Mouse (Mus musculus) Patski (cell line): ENCODE measurements around the gene Ugt1a5. TPM values are rescaled to one million over a fixed set of nuclear protein-coding genes. Genes with fewer than 3 reads are reported as not detected.

ENCODE experiments used
- ATAC-seq: fragments of 100-300 bp; one replicate; pipeline ENCODE4 v1.8.0; 2021
- CTCF ChIA-PET: fragments of 350-600 bp; sonication (Branson Sonifier 250); formaldehyde crosslinking; loops from one replicate; lab custom pipeline; 2022; ENCODE audit warnings: inconsistent platforms; lab: Charles Lee
- POLR2A ChIA-PET: fragments of 350-600 bp; sonication (Branson Sonifier 250); formaldehyde crosslinking; loops from one replicate; lab custom pipeline; 2022; ENCODE audit warnings: antibody characterized with exemption, inconsistent platforms; lab: Charles Lee
- DNase-seq: peaks from one replicate; pipeline ENCODE4 v3.0.0-alpha.2; 2011; ENCODE audit warnings: low read depth, low spot score
- H3K27me3 ChIP-seq: fragments of 371-371 bp; one replicate; pipeline ENCODE4 v1.5.1; 2021
- CTCF ChIP-seq: fragments of 100-300 bp; IDR thresholded peaks from one replicate; pipeline ENCODE4 v1.5.1; 2021
- in situ Hi-C: fragments of 300-500 bp; cut with MboI; formaldehyde crosslinking; loops from 3 replicates; pipeline ENCODE4 v1.11.1; 2018; ENCODE audit warnings: low pct_unique_long_range_greater_than_20kb, mixed read lengths
- polyA plus RNA-seq: library from polyadenylated mRNA; unstranded; gene quantifications from one replicate; pipeline ENCODE4 v1.2.3, GENCODE M21; 2021

Gene Ugt1a5
- polyA plus RNA-seq, 1 experiment from 2014 or later = not detected

GRCm38 (mm10) chr1:88197443-88197842, 31.6 kb downstream of the Ugt1a5 start:
- no peak for TF ChIP-seq CTCF
- POLR2A ChIA-PET = no interaction called here
- no peak for ATAC-seq
- in situ Hi-C loops = no loop called here
- CTCF ChIA-PET = no interaction called here
- no peaks in the 10 kb centered on the region for H3K27me3 ChIP-seq
- DNase-seq = no peak

DNA sequence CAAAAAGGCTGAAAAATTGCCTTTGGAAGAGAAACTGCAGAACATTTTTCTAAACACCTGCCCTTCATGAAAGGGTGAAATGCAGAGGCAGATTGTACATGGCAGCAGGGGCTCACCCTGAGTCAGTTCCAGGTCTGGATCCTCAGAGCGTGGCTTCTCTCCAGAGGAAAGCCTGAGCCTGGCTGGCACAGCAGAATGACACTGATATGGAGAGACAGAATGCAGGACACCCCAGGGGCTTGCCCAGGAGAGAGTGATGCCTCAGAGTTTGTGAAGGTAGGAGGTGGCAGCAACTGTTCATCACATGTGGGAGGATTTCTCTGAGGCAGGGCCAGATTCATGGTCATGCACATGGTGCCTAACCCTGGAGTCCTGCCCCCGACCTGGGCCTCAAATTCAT, 34.2 kb downstream of the Ugt1a5 start:
- in situ Hi-C loops = no loop called here
- H3K27me3 ChIP-seq = no peaks in the 10 kb centered on the region
- no peak for ATAC-seq
- POLR2A ChIA-PET = interaction anchor here (0.6 kb wide), 1 partner anchor 445 kb away, joined by 4 read pairs; the partner anchor contains the start of gene Atg16l1
- no peak for DNase-seq
- no peak for TF ChIP-seq CTCF
- CTCF ChIA-PET = no interaction called here

DNA sequence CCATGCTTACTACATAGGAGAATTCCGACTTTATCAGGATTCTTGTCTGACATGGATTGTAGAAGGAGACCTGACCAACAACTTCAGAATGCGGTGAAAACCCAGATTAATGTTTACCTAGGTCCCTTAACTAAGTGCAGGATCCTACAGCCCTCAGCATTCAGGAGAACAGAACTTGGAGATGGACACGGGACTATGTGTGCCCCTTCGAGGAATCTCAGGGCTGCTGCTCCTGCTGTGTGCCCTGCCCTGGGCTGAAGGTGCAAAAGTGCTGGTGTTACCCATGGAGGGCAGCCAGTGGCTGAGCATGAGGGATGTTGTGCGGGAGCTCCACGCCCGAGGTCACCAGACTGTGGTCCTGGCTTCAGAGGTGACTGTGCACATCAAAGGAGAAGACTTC, 34.6 kb downstream of the Ugt1a5 start, which contains the start of gene Ugt1a2:
Gene Ugt1a2, plus strand, starts transcription at position 146 of the 400 bp plus-strand sequence.
- ATAC-seq = no peak
- CTCF ChIA-PET = interaction anchor here (1.4 kb wide), 1 partner anchor 11 kb away, joined by 3 read pairs; the partner anchor contains the start of gene Ugt1a1
- H3K27me3 ChIP-seq = no peaks in the 10 kb centered on the region
- in situ Hi-C loops = no loop called here
- POLR2A ChIA-PET = no interaction called here
- TF ChIP-seq CTCF = no peak
- DNase-seq = peak; percentile 33

- in situ Hi-C loops = no loop called here
- no peaks in the 10 kb centered on the region for H3K27me3 ChIP-seq
- ChIA-PET CTCF (no interaction called here), POLR2A (no interaction called here)
- no peak for TF ChIP-seq CTCF
- no peak for DNase-seq
- ATAC-seq = no peak
These were observed 39.6 kb downstream of the Ugt1a5 start, which contains the start of gene Dnajb3 for GRCm38 (mm10) chr1:88205294-88205922. Gene Dnajb3, minus strand, starts transcription at chr1:88205782.

- DNase-seq = no peak
- no peak for ATAC-seq
- H3K27me3 ChIP-seq = no peaks in the 10 kb centered on the region
- ChIA-PET POLR2A (interaction anchor here (0.6 kb wide), 1 partner anchor 42 kb away, joined by 3 read pairs; no protein-coding TSS in a partner anchor), CTCF (no interaction called here)
- TF ChIP-seq CTCF = no peak
- in situ Hi-C loops = no loop called here
These were observed 41.1 kb downstream of the Ugt1a5 start for GRCm38 (mm10) chr1:88206843-88207479.

- no peak for ATAC-seq
- DNase-seq = no peak
- H3K27me3 ChIP-seq = no peaks in the 10 kb centered on the region
- ChIA-PET CTCF (interaction anchor here (0.8 to 2.5 kb wide), 6 partner anchors 9 to 66 kb away, joined by 3 to 10 read pairs (median 3); partner anchors contain the start of genes Hjurp and Trpm8), POLR2A (interaction anchor here (0.7 kb wide), 1 partner anchor 997 kb away, joined by 3 read pairs; no protein-coding TSS in a partner anchor)
- in situ Hi-C loops = no loop called here
- no peak for TF ChIP-seq CTCF
These were observed 46.0 kb downstream of the Ugt1a5 start, which contains the start of gene Ugt1a1 for GRCm38 (mm10) chr1:88211812-88212211. Gene Ugt1a1, plus strand, starts transcription at chr1:88211959.

- in situ Hi-C loops = no loop called here
- ChIA-PET POLR2A (no interaction called here), CTCF (interaction anchor here (0.8 to 2.5 kb wide), 6 partner anchors 10 to 65 kb away, joined by 3 to 10 read pairs (median 3); partner anchors contain the start of genes Hjurp and Trpm8)
- no peaks in the 10 kb centered on the region for H3K27me3 ChIP-seq
- DNase-seq (no peak), ATAC-seq (no peak)
- TF ChIP-seq CTCF = no peak
These were observed 46.7 kb downstream of the Ugt1a5 start for GRCm38 (mm10) chr1:88212341-88213045.

DNA sequence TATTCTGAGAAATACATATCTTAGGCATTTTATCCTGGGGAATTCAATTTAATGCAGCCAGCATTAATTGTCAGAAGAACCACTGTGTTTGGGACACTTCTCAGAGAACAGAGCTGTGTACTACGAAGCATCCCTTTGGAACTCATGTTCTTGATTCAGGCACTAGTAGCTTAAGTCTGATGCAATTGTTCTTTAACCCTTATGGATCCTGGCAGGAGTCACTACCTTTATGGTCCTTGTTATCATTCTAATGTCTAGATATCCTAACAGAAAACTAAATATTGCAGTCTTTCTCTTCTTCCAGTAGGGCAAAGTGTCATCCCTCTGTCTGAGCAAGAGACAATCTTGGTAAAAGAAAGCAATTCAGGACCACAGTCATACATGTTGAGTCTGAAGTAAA, 47.2 kb downstream of the Ugt1a5 start:
- DNase-seq (no peak), ATAC-seq (no peak)
- in situ Hi-C loops = no loop called here
- TF ChIP-seq CTCF = no peak
- ChIA-PET POLR2A (no interaction called here), CTCF (interaction anchor here (0.8 to 2.5 kb wide), 5 partner anchors 10 to 65 kb away, joined by 3 to 10 read pairs (median 4); partner anchors contain the start of genes Hjurp and Trpm8)
- no peaks in the 10 kb centered on the region for H3K27me3 ChIP-seq

- CTCF ChIA-PET = interaction anchor here (0.8 to 2.5 kb wide), 5 partner anchors 9 to 64 kb away, joined by 3 to 10 read pairs (median 4); partner anchors contain the start of genes Hjurp and Trpm8
- no peaks in the 10 kb centered on the region for H3K27me3 ChIP-seq
- POLR2A ChIA-PET = no interaction called here
- TF ChIP-seq CTCF = no peak
- in situ Hi-C loops = no loop called here
- ATAC-seq (peak; percentile 18), DNase-seq (no peak)
These were observed 48.1 kb downstream of the Ugt1a5 start for GRCm38 (mm10) chr1:88213766-88214461.

DNA sequence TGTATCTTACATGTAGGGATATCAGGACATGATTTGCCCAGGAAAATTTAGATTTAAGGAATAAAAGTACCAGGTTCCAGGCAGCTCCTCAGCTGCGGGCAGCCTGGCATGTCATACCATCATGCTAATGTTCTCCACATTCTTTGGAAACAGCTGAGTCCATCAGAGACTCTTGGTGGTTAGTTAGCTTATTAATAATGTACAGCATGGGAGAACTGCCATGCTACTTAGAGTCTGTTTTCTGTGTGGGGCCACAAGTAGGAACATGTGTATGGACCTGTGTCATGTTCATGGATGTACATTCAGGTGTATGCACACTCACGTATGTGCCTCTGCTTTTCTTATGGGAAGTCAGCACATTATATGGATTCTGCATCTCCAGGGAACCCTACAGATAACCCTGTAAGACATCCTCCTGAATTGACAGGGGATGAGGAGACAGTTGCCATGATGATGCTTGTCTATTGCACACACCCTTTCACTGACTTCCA, 48.7 kb downstream of the Ugt1a5 start:
- peak; percentile 5 for ATAC-seq
- no peaks in the 10 kb centered on the region for H3K27me3 ChIP-seq
- no peak for TF ChIP-seq CTCF
- ChIA-PET POLR2A (no interaction called here), CTCF (interaction anchor here (2.3 to 2.5 kb wide), 2 partner anchors 8 to 64 kb away, joined by 6 to 10 read pairs; partner anchors contain the start of genes Hjurp and Trpm8)
- in situ Hi-C loops = no loop called here
- DNase-seq = no peak
